Comparison of ENCODE assay signal across 8 mouse cellular contexts in the genomic region with DNA sequence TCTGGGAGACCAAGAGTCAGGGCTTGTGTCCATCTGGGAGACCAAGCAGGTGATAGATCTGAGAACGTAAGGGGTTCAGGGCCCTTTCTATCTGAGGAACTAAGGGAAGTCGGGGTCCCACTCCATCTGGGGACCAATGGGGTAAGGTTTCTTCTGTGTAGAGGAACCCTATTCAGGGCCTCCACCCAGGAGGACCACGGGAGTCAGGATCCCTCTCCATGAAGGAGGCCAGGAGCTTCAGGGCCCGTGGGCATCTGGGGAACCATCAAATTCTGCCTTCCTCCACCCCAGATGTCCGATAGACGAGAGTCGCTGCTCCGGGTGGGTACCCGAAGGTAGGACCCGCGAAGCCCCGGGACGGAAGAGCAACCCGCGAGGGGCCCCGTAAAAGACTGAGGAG. TPM values are rescaled to one million over a fixed set of nuclear protein-coding genes. Genes with fewer than 3 reads are reported as not detected.
DNase-seq lines count a peak whose midpoint lies in the region; ATAC-seq and TF ChIP-seq lines count a peak whose summit lies in the region.

No protein-coding gene starts in this region.

- H3K36me3 ChIP-seq in kidney, embryonic 16.5 days (ENCODE audit: insufficient read depth, low read length), result no peaks in the 10 kb centered on the region
- no peaks in the 10 kb centered on the region for H3K36me3 ChIP-seq in forebrain, embryonic 15.5 days
- H3K36me3 ChIP-seq in liver, embryonic 11.5 days (ENCODE audit: control insufficient read depth, insufficient read depth, low read length), result no peaks in the 10 kb centered on the region; the same call in 1 of the 2 replicates
- H3K36me3 ChIP-seq in stomach, embryonic 16.5 days (ENCODE audit: control insufficient read depth, insufficient read depth, low read length), result no peaks in the 10 kb centered on the region

- no peak for DNase-seq in kidney, postnatal 36 days
- DNase-seq in liver, embryonic 11.5 days (ENCODE audit: low spot score), result no peak
- no peak for DNase-seq in cerebellum, adult 11-12 months
- no peak for DNase-seq in cerebellum, postnatal 14 days

- peak overlapping the region; percentile 98 for H3K9ac ChIP-seq in kidney, embryonic 16.5 days (replicated peaks; ENCODE audit: low read length)
- peak overlapping the region; percentile 94 for H3K9ac ChIP-seq in forebrain, embryonic 15.5 days (replicated peaks)
- peak overlapping the region; percentile 76 for H3K9ac ChIP-seq in liver, embryonic 11.5 days (ENCODE audit: low read depth, low read length)
- H3K9ac ChIP-seq in stomach, embryonic 16.5 days (ENCODE audit: low read length), result peak overlapping the region; percentile 97

- no peak for TF ChIP-seq POLR2A in bone marrow, adult 2 months (IDR thresholded peaks at IDR 0.05; ENCODE audit: borderline replicate concordance, control insufficient read depth, low read depth, low read length)

- peak overlapping the region; percentile 89 for H3K4me3 ChIP-seq in kidney, embryonic 16.5 days (ENCODE audit: low read length)
- peak overlapping the region; percentile 94 for H3K4me3 ChIP-seq in bone marrow, adult 2 months (replicated peaks; ENCODE audit: control insufficient read depth, low read depth, low read length)
- H3K4me3 ChIP-seq in forebrain, embryonic 15.5 days, result peak overlapping the region; percentile 73
- H3K4me3 ChIP-seq in liver, embryonic 11.5 days (ENCODE audit: low read depth, low read length), result peak overlapping the region; percentile 74
- peak overlapping the region; percentile 79 for H3K4me3 ChIP-seq in stomach, embryonic 16.5 days (replicated peaks; ENCODE audit: low read length)

- no peak for TF ChIP-seq CTCF in bone marrow, adult 2 months (IDR thresholded peaks at IDR 0.05; ENCODE audit: control insufficient read depth, insufficient read depth, low read length)

- H3K9me3 ChIP-seq in kidney, embryonic 16.5 days (ENCODE audit: low read length), result 0 out of 2 replicates have a peak, but pooled peaks cover 4% of the 10 kb centered on the region
- no peaks in the 10 kb centered on the region for H3K9me3 ChIP-seq in forebrain, embryonic 15.5 days
- no peaks in the 10 kb centered on the region for H3K9me3 ChIP-seq in liver, embryonic 11.5 days (ENCODE audit: control insufficient read depth, low read length)
- no peaks in the 10 kb centered on the region; the same call in 1 of the 2 replicates for H3K9me3 ChIP-seq in stomach, embryonic 16.5 days (replicated peaks; ENCODE audit: control insufficient read depth, low read length)

- peak; percentile 62 for ATAC-seq in kidney, embryonic 16.5 days (ENCODE audit: low FRiP score, low TSS enrichment)
- ATAC-seq in forebrain, embryonic 15.5 days (replicated peaks), result peak; percentile 57
- peak; percentile 38 for ATAC-seq in liver, embryonic 11.5 days (replicated peaks; ENCODE audit: low FRiP score)
- ATAC-seq in stomach, embryonic 16.5 days (ENCODE audit: insufficient read depth, low FRiP score), result peak; percentile 51; the same call in 1 of the 2 replicates

- WGBS in kidney, embryonic 16.5 days, result under 1% methylated on average over 16 of the region's 16 CpGs
- under 1% methylated on average over 16 of the region's 16 CpGs for WGBS in bone marrow, adult 2 months
- under 1% methylated on average over 16 of the region's 16 CpGs for WGBS in forebrain, embryonic 15.5 days
- under 1% methylated on average over 16 of the region's 16 CpGs for WGBS in liver, embryonic 11.5 days
- WGBS in stomach, embryonic 16.5 days, result under 1% methylated on average over 15 of the region's 16 CpGs

- H3K4me2 ChIP-seq in kidney, embryonic 16.5 days (replicated peaks; ENCODE audit: low read depth, low read length), result peak overlapping the region; percentile 92
- peak overlapping the region; percentile 80 for H3K4me2 ChIP-seq in forebrain, embryonic 15.5 days (replicated peaks)
- H3K4me2 ChIP-seq in liver, embryonic 11.5 days, result peak overlapping the region; percentile 95
- H3K4me2 ChIP-seq in stomach, embryonic 16.5 days (ENCODE audit: low read depth, low read length), result peak overlapping the region; percentile 96

- H3K27me3 ChIP-seq in kidney, embryonic 16.5 days (ENCODE audit: insufficient read depth, low read length), result peaks cover 8% of the 10 kb centered on the region
- peaks cover 5% of the 10 kb centered on the region; the same call in 1 of the 2 replicates for H3K27me3 ChIP-seq in forebrain, embryonic 15.5 days
- H3K27me3 ChIP-seq in liver, embryonic 11.5 days (replicated peaks; ENCODE audit: control insufficient read depth, insufficient read depth, low read length), result 0 out of 2 replicates have a peak, but pooled peaks cover 3% of the 10 kb centered on the region
- no peaks in the 10 kb centered on the region; the same call in 1 of the 2 replicates for H3K27me3 ChIP-seq in stomach, embryonic 16.5 days (ENCODE audit: control insufficient read depth, insufficient read depth, low read length)

- H3K4me1 ChIP-seq in kidney, embryonic 16.5 days (ENCODE audit: insufficient read depth, low read length), result peaks cover 23% of the 10 kb centered on the region
- peaks cover 3% of the 10 kb centered on the region for H3K4me1 ChIP-seq in bone marrow, adult 2 months (ENCODE audit: control insufficient read depth, insufficient read depth, low read length)
- H3K4me1 ChIP-seq in forebrain, embryonic 15.5 days, result peaks cover 35% of the 10 kb centered on the region
- peaks cover 14% of the 10 kb centered on the region for H3K4me1 ChIP-seq in liver, embryonic 11.5 days (replicated peaks; ENCODE audit: control insufficient read depth, insufficient read depth, low read length)
- peaks cover 16% of the 10 kb centered on the region for H3K4me1 ChIP-seq in stomach, embryonic 16.5 days (ENCODE audit: control insufficient read depth, insufficient read depth, low read length)

- peak overlapping the region; percentile 43 for H3K27ac ChIP-seq in kidney, embryonic 16.5 days (ENCODE audit: low read length)
- peak overlapping the region; percentile 84 for H3K27ac ChIP-seq in bone marrow, adult 2 months (ENCODE audit: control insufficient read depth, insufficient read depth, low read depth, low read length, poor library complexity)
- H3K27ac ChIP-seq in forebrain, embryonic 15.5 days (replicated peaks), result peak overlapping the region; percentile 75
- peak overlapping the region; percentile 60 for H3K27ac ChIP-seq in liver, embryonic 11.5 days (ENCODE audit: low read depth, low read length)
- peak overlapping the region; percentile 70 for H3K27ac ChIP-seq in stomach, embryonic 16.5 days (ENCODE audit: low read length)

RNA-seq across cellular contexts. Expression of gene Tollip, which starts 16.5 kb away (rescaled TPM):
- 52.6 and 53.3 TPM in 2 replicates for polyA plus RNA-seq in kidney, embryonic 16.5 days (2015; fragmentation: Nextera tagmentation; extraction: Ambion mirVana)
- polyA plus RNA-seq in bone marrow, adult 2 months (2011; ENCODE audit: insufficient read depth, insufficient read length, low replicate concordance, missing spikeins), result 19.7 and 30.1 TPM in 2 replicates
- polyA plus RNA-seq in forebrain, embryonic 15.5 days (2015; fragmentation: Nextera tagmentation; extraction: Ambion mirVana), result 84.4 and 87.9 TPM in 2 replicates
- polyA plus RNA-seq in liver, embryonic 11.5 days (2014; fragmentation: Nextera tagmentation; extraction: Ambion mirVana), result 37.7 and 41.9 TPM in 2 replicates
- 52.0 and 62.6 TPM in 2 replicates for polyA plus RNA-seq in stomach, embryonic 16.5 days (2015; fragmentation: Nextera tagmentation; extraction: Ambion mirVana)

RNA-seq across cellular contexts. Expression of gene Brsk2, which starts 47.7 kb away (rescaled TPM):
- 0.61 and 0.85 TPM in 2 replicates for polyA plus RNA-seq in kidney, embryonic 16.5 days (2015; fragmentation: Nextera tagmentation; extraction: Ambion mirVana)
- polyA plus RNA-seq in bone marrow, adult 2 months (2011; ENCODE audit: insufficient read depth, insufficient read length, low replicate concordance, missing spikeins), result not detected in 2 replicates
- polyA plus RNA-seq in forebrain, embryonic 15.5 days (2015; fragmentation: Nextera tagmentation; extraction: Ambion mirVana), result 23.1 and 25.8 TPM in 2 replicates
- 0.34 and 0.61 TPM in 2 replicates for polyA plus RNA-seq in liver, embryonic 11.5 days (2014; fragmentation: Nextera tagmentation; extraction: Ambion mirVana)
- polyA plus RNA-seq in stomach, embryonic 16.5 days (2015; fragmentation: Nextera tagmentation; extraction: Ambion mirVana), result 1.4 TPM in 2 replicates
